Mouse (Mus musculus) MEL (cell line): ENCODE results near the gene Oscp1. TPM values are rescaled to one million over a fixed set of nuclear protein-coding genes. Genes with fewer than 3 reads are reported as not detected.

Experiments
- DNase-seq: peaks from one replicate; pipeline ENCODE4 v3.0.0; 2011; ENCODE audit warnings: low read depth, low spot score
- H3K27ac ChIP-seq: 2 replicates; pipeline ENCODE4 v1.5.1; 2012; ENCODE audit warnings: low read depth, mild to moderate bottlenecking, control low read depth, low read length, moderate library complexity; ENCODE audit not compliant: control insufficient read depth
- H3K27me3 ChIP-seq, 2 experiments: fragments of 150-350 bp in 1 of 2; sonication (generic) in 1 of 2; 2 replicates each; pipeline ENCODE4 v1.6.1; 2012; ENCODE audit warnings: low read length in 2 of 2, mild to moderate bottlenecking in 2 of 2, improper control_type of control experiment in 1 of 2, moderate library complexity in 1 of 2; ENCODE audit not compliant: insufficient read depth in 2 of 2, control insufficient read depth in 1 of 2
- H3K36me3 ChIP-seq, 2 experiments: 2 replicates each; pipeline ENCODE4 v1.6.1; 2012 to 2014; ENCODE audit warnings: low read length in 2 of 2, improper control_type of control experiment in 1 of 2, inconsistent platforms in 1 of 2, mild to moderate bottlenecking in 1 of 2; ENCODE audit not compliant: insufficient read depth in 2 of 2, control insufficient read depth in 1 of 2
- H3K4me1 ChIP-seq, 2 experiments: fragments of 150-350 bp in 1 of 2; sonication (generic) in 1 of 2; 2 replicates each; pipeline ENCODE4 v1.6.1; 2012; ENCODE audit warnings: low read length in 2 of 2, improper control_type of control experiment in 1 of 2, mild to moderate bottlenecking in 1 of 2; ENCODE audit not compliant: insufficient read depth in 2 of 2, control insufficient read depth in 1 of 2
- H3K4me3 ChIP-seq, 2 experiments: fragments of 150-350 bp in 1 of 2; sonication (generic) in 1 of 2; 2 replicates each; pipeline ENCODE4 v1.5.1; 2012; ENCODE audit warnings: low read depth in 2 of 2, low read length in 2 of 2, mild to moderate bottlenecking in 2 of 2, moderate library complexity in 2 of 2, control low read depth in 1 of 2, improper control_type of control experiment in 1 of 2; ENCODE audit not compliant: control insufficient read depth in 1 of 2, insufficient read depth in 1 of 2
- H3K79me2 ChIP-seq: 2 replicates; pipeline ENCODE4 v1.6.1; 2012; ENCODE audit warnings: mild to moderate bottlenecking, low read length, moderate library complexity; ENCODE audit not compliant: control insufficient read depth, poor library complexity, insufficient read depth
- H3K9ac ChIP-seq: 2 replicates; pipeline ENCODE4 v1.6.1; 2012; ENCODE audit warnings: low read depth, mild to moderate bottlenecking, control low read depth, low read length, moderate library complexity; ENCODE audit not compliant: control insufficient read depth, poor library complexity, severe bottlenecking
- H3K9me3 ChIP-seq: fragments of 150-350 bp; sonication (generic); replicated peaks from 2 replicates; pipeline ENCODE4 v1.6.1; 2012; ENCODE audit warnings: mild to moderate bottlenecking, low read length, improper control_type of control experiment, moderate library complexity; ENCODE audit not compliant: insufficient read depth
- BHLHE40 ChIP-seq: IDR thresholded peaks from 2 replicates; pipeline ENCODE4 v1.6.1; 2012; ENCODE audit warnings: low read depth, mild to moderate bottlenecking, inconsistent platforms, low read length, improper control_type of control experiment, borderline replicate concordance
- CHD1 ChIP-seq: IDR thresholded peaks from 2 replicates; pipeline ENCODE4 v1.6.1; 2012; ENCODE audit warnings: low read depth, mild to moderate bottlenecking, inconsistent platforms, low read length, improper control_type of control experiment
- CHD2 ChIP-seq: IDR thresholded peaks from 2 replicates; pipeline ENCODE4 v1.6.1; 2011; ENCODE audit warnings: low read length, improper control_type of control experiment
- E2F4 ChIP-seq: IDR thresholded peaks from 2 replicates; pipeline ENCODE4 v1.6.1; 2011; ENCODE audit warnings: low read depth, low read length, improper control_type of control experiment, borderline replicate concordance
- ELF1 ChIP-seq: IDR thresholded peaks from 2 replicates; pipeline ENCODE4 v1.6.1; 2014; ENCODE audit warnings: low read depth, mild to moderate bottlenecking, inconsistent platforms, low read length, improper control_type of control experiment, moderate library complexity
- HCFC1 ChIP-seq: IDR thresholded peaks from 2 replicates; pipeline ENCODE4 v1.6.1; 2012; ENCODE audit warnings: low read depth, mild to moderate bottlenecking, inconsistent platforms, low read length, improper control_type of control experiment, moderate library complexity
- JUND ChIP-seq: IDR thresholded peaks from 2 replicates; pipeline ENCODE4 v1.6.1; 2011; ENCODE audit warnings: low read depth, mild to moderate bottlenecking, improper control_type of control experiment, low read length
- KAT2A ChIP-seq: conservative IDR thresholded peaks from 2 replicates; pipeline ENCODE4 v1.6.1; 2012; ENCODE audit warnings: low read depth, low read length, improper control_type of control experiment, inconsistent platforms
- MAFK ChIP-seq: IDR thresholded peaks from 2 replicates; pipeline ENCODE4 v1.6.1; 2011; ENCODE audit warnings: low read depth, mild to moderate bottlenecking, low read length, improper control_type of control experiment, borderline replicate concordance
- MAZ ChIP-seq: IDR thresholded peaks from 2 replicates; pipeline ENCODE4 v1.6.1; 2012; ENCODE audit warnings: low read depth, mild to moderate bottlenecking, inconsistent platforms, low read length, improper control_type of control experiment
- MEF2A ChIP-seq: IDR thresholded peaks from 2 replicates; pipeline ENCODE4 v1.6.1; 2014; ENCODE audit warnings: low read depth, mild to moderate bottlenecking, inconsistent platforms, low read length, improper control_type of control experiment; ENCODE audit not compliant: poor library complexity, insufficient replicate concordance, severe bottlenecking; ENCODE audit errors: extremely low read depth
- MXI1 ChIP-seq: IDR thresholded peaks from 2 replicates; pipeline ENCODE4 v1.6.1; 2011; ENCODE audit warnings: mild to moderate bottlenecking, low read depth, low read length, improper control_type of control experiment
- MYC ChIP-seq: IDR thresholded peaks from 2 replicates; pipeline ENCODE4 v1.6.1; 2011; ENCODE audit warnings: low read depth, mild to moderate bottlenecking, low read length, improper control_type of control experiment, moderate library complexity
- NELFE ChIP-seq: IDR thresholded peaks from 2 replicates; pipeline ENCODE4 v1.6.1; 2011; ENCODE audit warnings: low read depth, low read length, improper control_type of control experiment
- POLR2A ChIP-seq, 2 experiments: IDR thresholded peaks; 2 replicates each; pipeline ENCODE4 v1.6.1; 2011 to 2012; ENCODE audit warnings: low read length in 2 of 2, mild to moderate bottlenecking in 2 of 2, control low read depth in 1 of 2, improper control_type of control experiment in 1 of 2, low read depth in 1 of 2, moderate library complexity in 1 of 2; ENCODE audit not compliant: control insufficient read depth in 1 of 2, insufficient read depth in 1 of 2, poor library complexity in 1 of 2
- POLR2AphosphoS2 ChIP-seq: IDR thresholded peaks from 2 replicates; pipeline ENCODE4 v1.6.1; 2011; ENCODE audit warnings: low read length, improper control_type of control experiment
- RCOR1 ChIP-seq: IDR thresholded peaks from 2 replicates; pipeline ENCODE4 v1.6.1; 2012; ENCODE audit warnings: low read depth, mild to moderate bottlenecking, inconsistent platforms, low read length, improper control_type of control experiment
- SIN3A ChIP-seq: IDR thresholded peaks from 2 replicates; pipeline ENCODE4 v1.6.1; 2012; ENCODE audit warnings: low read length, improper control_type of control experiment, inconsistent platforms
- SMC3 ChIP-seq: IDR thresholded peaks from 2 replicates; pipeline ENCODE4 v1.6.1; 2011; ENCODE audit warnings: low read depth, low read length, improper control_type of control experiment
- TCF12 ChIP-seq: IDR thresholded peaks from 2 replicates; pipeline ENCODE4 v1.6.1; 2014; ENCODE audit warnings: low read depth, mild to moderate bottlenecking, inconsistent platforms, low read length, improper control_type of control experiment, moderate library complexity
- UBTF ChIP-seq: IDR thresholded peaks from 2 replicates; pipeline ENCODE4 v1.6.1; 2012; ENCODE audit warnings: low read depth, mild to moderate bottlenecking, inconsistent platforms, low read length, improper control_type of control experiment, moderate library complexity, borderline replicate concordance; ENCODE audit not compliant: insufficient read depth
- USF1 ChIP-seq: IDR thresholded peaks from 2 replicates; pipeline ENCODE4 v1.6.1; 2014; ENCODE audit warnings: low read depth, mild to moderate bottlenecking, inconsistent platforms, low read length, improper control_type of control experiment, moderate library complexity
- USF2 ChIP-seq, 2 experiments: IDR thresholded peaks; 2 replicates each; pipeline ENCODE4 v1.6.1; 2011 to 2012; ENCODE audit warnings: improper control_type of control experiment in 2 of 2, low read length in 2 of 2, borderline replicate concordance in 1 of 2, inconsistent platforms in 1 of 2, low read depth in 1 of 2, mild to moderate bottlenecking in 1 of 2; ENCODE audit not compliant: insufficient read depth in 1 of 2
- ZC3H11A ChIP-seq: IDR thresholded peaks from 2 replicates; pipeline ENCODE4 v1.6.1; 2012; ENCODE audit warnings: low read depth, mild to moderate bottlenecking, inconsistent platforms, low read length, improper control_type of control experiment
- ZMIZ1 ChIP-seq: IDR thresholded peaks from 2 replicates; pipeline ENCODE4 v1.6.1; 2012; ENCODE audit warnings: low read depth, mild to moderate bottlenecking, inconsistent platforms, low read length, improper control_type of control experiment, moderate library complexity
- ZNF384 ChIP-seq: IDR thresholded peaks from 2 replicates; pipeline ENCODE4 v1.6.1; 2012; ENCODE audit warnings: low read depth, mild to moderate bottlenecking, inconsistent platforms, low read length, improper control_type of control experiment
- polyA plus RNA-seq, 2 experiments: library from polyadenylated mRNA; stranded (reverse) in 1 of 2; unstranded in 1 of 2; fragments of >175 nt in 1 of 2; fragments of >200 nt in 1 of 2; gene quantifications; 2 replicates each; pipeline versions ENCODE4 v1.2.1 to v1.2.4; 2012; ENCODE audit warnings: low replicate concordance in 2 of 2, low read depth in 1 of 2; ENCODE audit not compliant: insufficient read length in 2 of 2, insufficient read depth in 1 of 2, missing spikeins in 1 of 2
- total RNA-seq: library from RNA; depleted of rRNA; stranded (reverse); fragments of 300-350 nt; gene quantifications from 2 replicates; pipeline ENCODE4 v1.2.3, GENCODE M21; 2012

Gene Oscp1
- total and polyA plus RNA-seq, 3 experiments: 5.7 to 7.6 TPM; not detected in 1

DNA sequence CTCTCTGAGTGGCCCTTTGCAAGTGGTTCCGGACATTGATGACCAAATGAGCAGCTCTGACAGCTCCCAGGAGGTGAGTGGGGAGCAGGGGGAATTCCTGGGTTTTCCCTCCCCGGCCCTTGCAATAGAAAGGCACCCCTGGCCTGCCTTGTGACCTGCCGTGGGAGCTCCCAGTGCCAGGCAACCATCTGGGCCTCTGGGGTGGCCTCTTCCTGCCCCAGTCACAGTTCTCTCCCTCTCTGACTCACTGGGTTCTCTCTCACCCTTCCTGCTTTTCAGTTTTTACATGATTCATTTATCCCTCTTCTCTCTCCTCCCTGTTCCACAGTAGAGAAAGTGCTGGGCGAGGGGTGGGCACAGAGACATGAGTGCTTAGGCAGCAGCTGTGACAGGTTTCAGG lies 79.4 kb downstream of the Oscp1 start:
- H3K27ac ChIP-seq: no peak overlapping the region
- TF ChIP-seq BHLHE40 (no peak), MAFK (no peak), MEF2A (no peak), HCFC1 (no peak), ZNF384 (no peak), MAZ (no peak), POLR2A (IDR thresholded peaks at IDR 0.05; ENCODE audit: control insufficient read depth in 1 of 2, insufficient read depth in 1 of 2, low read depth in 1 of 2, low read length in 2 of 2, poor library complexity in 1 of 2) (no peak), NELFE (no peak), POLR2AphosphoS2 (no peak), SIN3A (no peak), MXI1 (no peak)
- DNase-seq: no peak
- peaks cover 0 to 4% of the 10 kb centered on the region in 2 experiments; a peak in 1 of 4 replicates for H3K36me3 ChIP-seq
- H3K4me1 ChIP-seq: no peaks in the 10 kb centered on the region
- no peak overlapping the region for H3K4me3 ChIP-seq
- H3K27me3 ChIP-seq: no peaks in the 10 kb centered on the region
- H3K9me3 ChIP-seq: no peaks in the 10 kb centered on the region
- H3K79me2 ChIP-seq: no peaks in the 10 kb centered on the region
- no peak overlapping the region for H3K9ac ChIP-seq

DNA sequence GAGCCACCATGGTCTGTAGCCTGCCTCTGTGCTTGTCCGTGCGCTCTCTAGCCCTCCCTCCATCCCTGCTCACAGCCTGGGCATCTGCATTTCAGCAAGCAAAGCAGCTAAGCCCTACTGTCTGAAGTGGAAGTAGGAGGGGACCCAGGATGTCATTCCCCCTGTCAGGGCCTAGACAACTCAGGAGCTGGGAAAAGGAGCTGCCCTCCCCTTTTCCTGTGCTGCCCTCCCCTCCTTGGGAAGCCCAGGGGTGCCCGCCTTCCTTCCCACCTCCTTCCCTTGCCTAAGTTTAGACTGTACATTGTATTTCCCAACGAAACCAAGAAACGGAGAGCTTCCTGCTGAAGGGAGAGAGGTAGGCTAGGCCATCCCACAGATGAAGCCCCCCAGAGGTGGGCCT lies 82.7 kb downstream of the Oscp1 start:
- TF ChIP-seq POLR2AphosphoS2 (no peak), MYC (no peak), RCOR1 (no peak), ZC3H11A (no peak), E2F4 (no peak), ELF1 (no peak), SMC3 (no peak), MEF2A (no peak), JUND (no peak), ZMIZ1 (no peak), CHD1 (no peak), USF2 (IDR thresholded peaks at IDR 0.05; ENCODE audit: borderline replicate concordance in 1 of 2, insufficient read depth in 1 of 2, low read depth in 1 of 2, low read length in 2 of 2) (no peak), USF1 (no peak), CHD2 (no peak), UBTF (no peak), KAT2A (no peak), MAFK (no peak), TCF12 (no peak)
- H3K4me3 ChIP-seq: no peak overlapping the region
- no peaks in the 10 kb centered on the region for H3K79me2 ChIP-seq
- H3K36me3 ChIP-seq: peaks cover 0 to under 1% of the 10 kb centered on the region in 2 experiments; a peak in 1 of 4 replicates
- no peak overlapping the region for H3K27ac ChIP-seq
- no peaks in the 10 kb centered on the region for H3K27me3 ChIP-seq
- no peak overlapping the region for H3K9ac ChIP-seq
- DNase-seq: no peak
- no peaks in the 10 kb centered on the region for H3K4me1 ChIP-seq
- no peaks in the 10 kb centered on the region for H3K9me3 ChIP-seq
